Mouse (Mus musculus): ENCODE data around the gene Mief2. TPM values are rescaled to one million over a fixed set of nuclear protein-coding genes. Genes with fewer than 3 reads are reported as not detected.

The Mief2 gene
- polyA plus RNA-seq, 1 experiment from 2014 or later = 16.9 TPM

DNA sequence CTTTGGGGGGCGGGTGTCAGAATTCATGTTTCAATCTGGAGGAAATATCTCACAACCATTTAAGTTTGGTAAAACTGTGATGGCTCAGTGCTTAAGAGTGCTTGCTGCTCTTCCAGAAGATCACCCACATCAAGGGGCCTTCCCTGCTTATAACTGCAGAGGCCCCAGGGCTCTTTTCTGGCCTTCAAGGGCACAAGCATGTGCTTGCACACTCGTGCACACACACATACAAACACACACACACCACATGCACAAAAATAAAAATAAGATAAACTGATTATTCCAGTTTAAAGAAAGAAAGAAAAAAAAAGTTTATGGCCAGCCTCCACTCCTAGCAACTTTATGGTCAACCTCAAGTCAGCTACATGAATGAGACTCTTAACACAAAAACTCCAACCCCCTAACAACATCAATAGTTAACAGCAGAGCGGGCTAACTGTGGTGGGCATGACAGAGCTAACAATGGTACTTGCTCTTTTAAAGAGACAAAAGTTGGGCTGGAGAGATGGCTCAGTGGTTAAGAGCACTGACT lies 46.0 kb downstream of the Mief2 start:
- no peak for DNase-seq (ENCODE audit: low spot score)
- no peaks in the 10 kb centered on the region for H3K9me3 ChIP-seq
- no peak overlapping the region for H3K27ac ChIP-seq
- H3K4me1 ChIP-seq (replicated peaks) = peaks cover 36% of the 10 kb centered on the region
- WGBS = 85% methylated on average over 3 of the region's 3 CpGs
- peaks cover 10% of the 10 kb centered on the region for H3K36me3 ChIP-seq
- H3K4me3 ChIP-seq = no peak overlapping the region
- no peaks in the 10 kb centered on the region for H3K27me3 ChIP-seq (ENCODE audit: insufficient read depth, poor library complexity, severe bottlenecking)

DNA sequence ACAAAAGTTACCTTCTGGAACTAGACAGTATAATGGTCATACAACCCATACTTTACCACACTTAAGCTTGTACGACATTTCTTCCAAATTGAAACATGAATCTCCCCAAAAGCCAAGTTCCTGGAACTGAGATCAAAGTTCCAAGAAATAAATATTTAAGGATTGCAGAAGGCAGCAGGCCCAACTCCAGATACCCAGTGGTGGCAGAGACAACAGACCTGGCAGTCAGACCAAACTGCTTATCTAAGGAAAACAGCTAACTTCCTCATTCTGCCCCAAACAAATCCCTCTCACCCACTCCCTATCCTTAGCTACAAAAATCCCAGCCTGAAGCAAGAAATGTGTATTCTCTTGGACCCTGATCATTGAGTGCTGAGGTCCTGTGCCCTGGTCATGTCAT lies 46.6 kb downstream of the Mief2 start:
- Histone ChIP-seq H3K27ac (no peak overlapping the region), H3K27me3 (ENCODE audit: insufficient read depth, poor library complexity, severe bottlenecking) (no peaks in the 10 kb centered on the region), H3K36me3 (peaks cover 16% of the 10 kb centered on the region), H3K4me1 (replicated peaks) (peaks cover 42% of the 10 kb centered on the region), H3K4me3 (peak overlapping the region; percentile 81), H3K9me3 (no peaks in the 10 kb centered on the region)
- DNase-seq (ENCODE audit: low spot score) = no peak
- 79% methylated on average over 1 of the region's 1 CpGs for WGBS

DNA sequence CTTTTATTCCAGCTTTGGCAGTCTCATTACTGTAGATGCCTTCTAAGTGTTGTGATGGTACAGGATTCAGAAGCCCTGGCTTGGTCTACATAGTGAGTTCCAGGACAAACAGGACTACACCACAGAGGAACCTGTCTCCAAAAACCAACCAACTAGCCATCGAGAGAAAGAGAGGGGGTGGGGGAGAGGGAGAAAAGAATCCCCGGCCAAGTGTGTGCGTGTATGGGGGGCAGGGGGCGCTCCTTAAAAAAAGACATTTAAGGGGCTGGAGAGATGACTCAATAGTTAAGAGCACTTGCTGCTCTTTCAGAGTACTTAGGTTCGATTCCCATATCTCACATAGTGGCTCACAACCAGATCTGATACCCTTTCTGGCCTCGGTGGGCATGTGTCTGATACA lies 47.4 kb downstream of the Mief2 start:
- DNase-seq (ENCODE audit: low spot score) = no peak
- Histone ChIP-seq H3K4me1 (replicated peaks) (peaks cover 50% of the 10 kb centered on the region), H3K9me3 (no peaks in the 10 kb centered on the region), H3K36me3 (peaks cover 23% of the 10 kb centered on the region), H3K4me3 (peak overlapping the region; percentile 81), H3K27me3 (ENCODE audit: insufficient read depth, poor library complexity, severe bottlenecking) (no peaks in the 10 kb centered on the region), H3K27ac (peak overlapping the region; percentile 87; the same call in 1 of the 2 replicates)
- WGBS = 47% methylated on average over 6 of the region's 6 CpGs

DNA sequence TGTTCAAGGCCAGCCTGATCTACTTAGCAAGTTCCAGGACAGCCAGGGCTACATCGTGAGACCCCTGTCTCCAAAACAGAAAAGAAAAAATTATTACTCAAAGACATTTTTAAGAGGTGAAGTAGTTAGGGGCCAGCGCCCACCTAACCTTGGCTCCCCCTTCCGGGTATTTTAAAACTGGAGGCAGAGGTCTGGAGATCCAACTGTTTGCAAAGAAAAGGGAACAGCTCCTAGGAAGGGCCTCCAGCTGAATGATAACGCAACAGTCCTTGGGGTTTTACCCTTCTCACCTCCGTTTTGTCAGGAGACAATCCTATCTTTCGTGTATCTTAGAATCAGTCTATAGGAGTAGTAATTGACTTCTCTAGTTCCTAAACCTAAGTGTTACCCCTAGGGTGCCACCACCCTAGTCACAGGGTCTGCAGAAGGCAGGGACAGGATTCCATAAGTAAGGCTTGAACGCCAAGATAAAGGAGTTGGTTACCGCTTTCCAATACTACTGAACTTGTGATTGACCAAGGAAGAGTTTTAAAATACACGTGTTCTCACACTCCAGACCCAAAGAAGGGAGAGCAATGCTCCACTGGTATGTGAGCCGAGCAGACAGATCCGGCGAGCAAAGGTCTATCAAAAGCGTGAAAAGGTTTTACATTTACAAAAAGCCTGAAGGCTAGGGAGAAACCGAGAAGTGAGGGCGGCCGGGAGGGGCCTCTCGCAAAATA lies 48.1 kb downstream of the Mief2 start:
- no peaks in the 10 kb centered on the region for H3K9me3 ChIP-seq
- peaks cover 57% of the 10 kb centered on the region for H3K4me1 ChIP-seq (replicated peaks)
- DNase-seq (ENCODE audit: low spot score) = no peak
- 6% methylated on average over 17 of the region's 17 CpGs for WGBS
- H3K36me3 ChIP-seq = peaks cover 28% of the 10 kb centered on the region
- H3K27me3 ChIP-seq (ENCODE audit: insufficient read depth, poor library complexity, severe bottlenecking) = no peaks in the 10 kb centered on the region
- H3K4me3 ChIP-seq = peak overlapping the region; percentile 81
- peak overlapping the region; percentile 87 for H3K27ac ChIP-seq

DNA sequence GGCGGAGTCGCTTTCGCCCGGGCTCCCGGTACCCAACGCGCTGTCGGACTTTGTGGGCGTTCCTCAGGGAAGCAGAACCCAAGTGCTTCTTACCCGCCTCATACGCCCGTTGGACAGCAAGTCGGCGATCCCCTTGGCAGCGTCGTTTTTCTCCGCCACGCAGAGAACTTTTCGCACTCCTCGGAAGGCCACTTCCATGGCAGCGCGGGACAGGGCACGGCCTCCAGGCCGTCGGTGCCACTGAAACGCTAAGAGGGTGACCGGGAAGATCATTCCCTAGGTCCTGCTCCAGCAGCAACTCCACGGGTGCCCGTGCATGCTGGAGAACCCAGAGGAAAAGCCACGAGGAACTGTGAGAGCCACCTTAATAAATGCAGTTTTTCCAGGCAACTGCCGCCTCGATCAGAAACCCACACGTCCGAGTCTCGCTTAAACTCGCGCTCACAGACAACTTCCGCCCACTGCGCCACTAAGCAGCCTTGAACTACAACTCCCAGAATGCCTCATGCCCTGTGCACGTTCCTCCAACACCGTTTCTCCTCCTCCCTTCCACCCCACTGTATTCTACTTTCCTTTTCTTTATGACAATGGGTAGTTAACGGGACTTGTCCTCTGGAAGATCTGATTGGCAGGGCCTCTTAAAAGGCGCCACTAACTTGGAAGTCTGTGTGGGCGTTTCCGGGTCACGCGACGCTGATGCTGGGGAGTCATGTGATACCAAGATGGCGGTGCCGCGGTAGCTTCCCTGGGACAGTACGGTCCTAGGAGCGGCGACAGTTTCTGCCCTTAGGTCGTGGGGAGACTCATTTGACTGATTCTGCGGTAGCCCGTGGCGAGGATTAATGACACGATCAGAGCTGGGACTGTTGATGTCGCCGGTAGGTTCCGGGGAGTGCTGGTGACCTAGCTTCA lies 48.9 kb downstream of the Mief2 start, which contains the start of the genes Top3a and Smcr8:
Top3a (minus strand) TSS at position 537 of the 912 bp plus-strand sequence.
Smcr8 (plus strand) TSS at position 696 of the 912 bp plus-strand sequence.
- H3K27ac ChIP-seq = peak within 1 kb of the TSS; percentile 87
- DNase-seq (ENCODE audit: low spot score) = peak; percentile 90
- peak within 1 kb of the TSS; percentile 81 for H3K4me3 ChIP-seq
- WGBS = under 1% methylated on average over 62 of the region's 62 CpGs
- peaks cover 36% of the 10 kb centered on the region for H3K36me3 ChIP-seq
- no peaks in the 10 kb centered on the region for H3K27me3 ChIP-seq (ENCODE audit: insufficient read depth, poor library complexity, severe bottlenecking)
- H3K4me1 ChIP-seq (replicated peaks) = peaks cover 65% of the 10 kb centered on the region
- no peaks in the 10 kb centered on the region for H3K9me3 ChIP-seq

DNA sequence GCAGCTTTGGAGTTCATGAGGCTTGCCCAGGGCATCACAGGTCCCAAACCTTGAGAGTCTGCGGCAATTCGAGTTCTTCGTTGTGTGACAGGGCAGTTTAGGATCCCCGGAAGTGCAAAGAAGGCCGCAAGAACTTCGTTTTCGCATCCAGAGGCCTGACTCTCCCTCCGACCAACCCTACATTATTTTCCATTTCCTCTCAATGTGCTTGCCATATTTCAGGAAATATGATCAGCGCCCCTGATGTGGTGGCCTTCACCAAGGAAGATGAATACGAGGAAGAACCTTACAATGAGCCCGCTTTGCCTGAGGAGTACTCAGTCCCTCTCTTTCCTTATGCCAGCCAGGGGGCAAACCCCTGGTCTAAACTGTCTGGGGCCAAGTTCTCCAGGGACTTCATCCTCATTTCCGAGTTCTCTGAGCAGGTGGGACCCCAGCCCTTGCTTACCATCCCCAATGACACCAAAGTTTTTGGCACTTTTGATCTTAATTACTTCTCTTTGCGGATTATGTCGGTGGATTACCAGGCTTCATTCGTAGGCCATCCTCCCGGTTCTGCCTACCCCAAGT lies 49.7 kb downstream of the Mief2 start:
- Histone ChIP-seq H3K9me3 (no peaks in the 10 kb centered on the region), H3K27me3 (ENCODE audit: insufficient read depth, poor library complexity, severe bottlenecking) (no peaks in the 10 kb centered on the region), H3K36me3 (peaks cover 44% of the 10 kb centered on the region), H3K4me3 (peak overlapping the region; percentile 81), H3K27ac (peak overlapping the region; percentile 87), H3K4me1 (replicated peaks) (peaks cover 73% of the 10 kb centered on the region)
- 28% methylated on average over 16 of the region's 16 CpGs for WGBS
- no peak for DNase-seq (ENCODE audit: low spot score)

DNA sequence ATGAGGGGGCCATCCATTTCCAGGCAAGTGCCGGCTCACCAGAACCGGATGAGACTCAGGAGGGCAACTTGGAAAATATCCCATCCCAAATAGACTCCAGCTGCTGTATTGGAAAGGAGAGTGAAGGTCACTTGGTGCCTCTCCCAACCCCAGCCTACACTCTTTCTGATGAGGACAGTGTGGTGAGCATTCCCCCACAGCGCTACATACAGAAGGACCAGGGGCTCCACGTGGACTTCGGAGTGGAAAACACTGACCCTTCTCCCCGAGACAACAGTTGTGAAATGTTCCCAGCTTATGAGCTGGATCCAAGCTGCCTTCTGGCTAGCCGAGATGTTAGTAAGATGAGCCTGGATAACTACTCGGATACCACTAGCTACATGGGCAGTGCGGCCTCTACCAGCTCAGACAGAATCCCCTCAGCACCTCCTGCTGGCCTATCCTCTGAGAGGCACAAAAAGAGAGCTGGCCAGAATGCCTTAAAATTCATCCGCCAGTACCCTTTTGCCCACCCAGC lies 51.5 kb downstream of the Mief2 start:
- H3K4me1 ChIP-seq (replicated peaks) = peaks cover 69% of the 10 kb centered on the region
- peaks cover 63% of the 10 kb centered on the region for H3K36me3 ChIP-seq
- no peaks in the 10 kb centered on the region for H3K9me3 ChIP-seq
- WGBS = 91% methylated on average over 10 of the region's 10 CpGs
- peak overlapping the region; percentile 81 for H3K4me3 ChIP-seq
- H3K27ac ChIP-seq = no peak overlapping the region
- no peak for DNase-seq (ENCODE audit: low spot score)
- H3K27me3 ChIP-seq (ENCODE audit: insufficient read depth, poor library complexity, severe bottlenecking) = no peaks in the 10 kb centered on the region

Other genes starting within 250 kb of the Mief2 start
- 31.9 and 33.8 TPM in 2 replicates for gene Alkbh5, start 192.0 kb upstream of the Mief2 start, polyA plus RNA-seq (2016; fragmentation: Nextera tagmentation; extraction: Ambion mirVana)
- 144 and 152 TPM in 2 replicates for gene Llgl1, start 28.7 kb upstream of the Mief2 start, polyA plus RNA-seq (2016; fragmentation: Nextera tagmentation; extraction: Ambion mirVana)
- gene Flii, start 1.1 kb upstream of the Mief2 start, polyA plus RNA-seq (2016; fragmentation: Nextera tagmentation; extraction: Ambion mirVana) = 80.0 and 81.7 TPM in 2 replicates
- 17.8 and 24.3 TPM in 2 replicates for gene Top3a, start 49.0 kb downstream of the Mief2 start, polyA plus RNA-seq (2016; fragmentation: Nextera tagmentation; extraction: Ambion mirVana)
- 6.9 and 8.4 TPM in 2 replicates for gene Smcr8, start 49.1 kb downstream of the Mief2 start, polyA plus RNA-seq (2016; fragmentation: Nextera tagmentation; extraction: Ambion mirVana)
- gene Shmt1, start 83.3 kb downstream of the Mief2 start, polyA plus RNA-seq (2016; fragmentation: Nextera tagmentation; extraction: Ambion mirVana) = 60.0 and 78.6 TPM in 2 replicates
- gene Dhrs7b, start 102.2 kb downstream of the Mief2 start, polyA plus RNA-seq (2016; fragmentation: Nextera tagmentation; extraction: Ambion mirVana) = 31.4 and 33.0 TPM in 2 replicates
- gene Tmem11, start 150.9 kb downstream of the Mief2 start, polyA plus RNA-seq (2016; fragmentation: Nextera tagmentation; extraction: Ambion mirVana) = 68.7 and 75.6 TPM in 2 replicates
- 22.1 and 26.3 TPM in 2 replicates for gene Natd1, start 186.4 kb downstream of the Mief2 start, polyA plus RNA-seq (2016; fragmentation: Nextera tagmentation; extraction: Ambion mirVana)
- 55.9 and 67.5 TPM in 2 replicates for gene Map2k3, start 203.6 kb downstream of the Mief2 start, polyA plus RNA-seq (2016; fragmentation: Nextera tagmentation; extraction: Ambion mirVana)

Measured in hindbrain, embryonic 10.5 days (tissue).